Mouse (Mus musculus) left cerebral cortex, postnatal 10 days (tissue): ENCODE data around the gene Jmjd7. TPM values are rescaled to one million over a fixed set of nuclear protein-coding genes. Genes with fewer than 3 reads are reported as not detected.
A peak's percentile ranks its signal among the peaks of the same experiment; 100 is the strongest.

Source experiments
- DNase-seq, 2 experiments: peaks; one replicate each; pipeline ENCODE4 v3.0.0; 2021 to 2022; ENCODE audit warnings: low spot score in 2 of 2, mixed read lengths in 1 of 2; ENCODE audit errors: extremely low spot score in 1 of 2
- intact Hi-C: fragments of 180-260 bp; cut with DNase I; formaldehyde crosslinking; loops from one replicate; pipeline ENCODE4 v1.15.1; 2025
- total RNA-seq, 2 experiments: library from RNA; stranded (reverse); gene quantifications; 2 replicates each; pipeline ENCODE4 v1.2.3; 2021

Gene Jmjd7
- total RNA-seq, 2 experiments from 2014 or later, result 5.6 to 6.2 TPM

DNA sequence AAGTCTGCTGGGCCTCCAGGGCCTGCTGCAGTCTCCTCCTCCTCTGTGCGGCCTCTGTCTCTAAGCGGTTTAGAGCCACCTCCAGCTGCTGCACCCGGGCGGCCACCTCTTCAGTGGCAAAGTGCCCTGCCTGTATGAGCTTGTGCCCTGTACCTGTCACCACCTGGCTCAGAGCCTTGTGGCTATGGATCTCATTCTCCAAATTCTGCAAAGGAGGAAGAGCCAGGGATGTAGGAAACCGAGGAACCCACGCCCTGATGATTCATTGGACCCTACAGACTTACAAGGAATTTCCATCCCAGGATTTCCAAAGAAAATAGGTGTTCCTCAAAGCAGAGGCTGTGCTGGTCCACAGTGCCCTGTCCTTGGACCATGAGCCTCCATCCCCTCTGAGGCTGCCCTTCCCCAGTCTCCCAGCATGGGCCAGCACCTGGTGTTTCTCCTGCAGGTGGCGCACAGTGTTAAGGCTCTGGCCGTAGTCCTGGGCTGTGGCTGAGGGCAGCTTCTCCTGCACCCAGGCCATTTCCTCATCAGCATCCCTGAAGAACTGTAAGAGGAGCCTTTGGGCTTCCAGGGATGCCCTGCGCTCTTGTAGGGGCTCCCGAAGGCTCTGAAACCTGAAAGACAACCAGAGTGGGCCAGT lies 22.5 kb downstream of the Jmjd7 start:
- intact Hi-C loops, result no loop called here
- no peak for DNase-seq

DNA sequence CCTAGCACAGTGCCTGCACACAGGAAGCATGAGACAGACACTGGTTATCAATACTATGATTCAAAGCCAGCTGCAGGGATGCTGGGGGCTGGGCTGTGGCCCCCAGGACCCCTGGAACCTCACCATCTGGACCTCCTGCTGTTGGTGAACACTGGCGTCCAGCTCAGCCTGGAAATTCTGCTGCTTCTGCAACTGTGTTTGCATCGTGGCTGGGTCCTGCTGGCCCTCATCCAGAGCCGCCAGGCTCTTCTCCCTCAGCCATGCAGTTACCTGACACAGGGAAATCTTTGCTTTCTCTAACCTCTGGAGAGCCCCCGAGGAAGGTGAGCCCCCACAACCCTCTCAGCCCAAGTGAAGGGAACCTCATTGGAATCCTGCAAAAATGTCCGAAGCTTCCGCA lies 24.1 kb downstream of the Jmjd7 start:
- no peak for DNase-seq

DNA sequence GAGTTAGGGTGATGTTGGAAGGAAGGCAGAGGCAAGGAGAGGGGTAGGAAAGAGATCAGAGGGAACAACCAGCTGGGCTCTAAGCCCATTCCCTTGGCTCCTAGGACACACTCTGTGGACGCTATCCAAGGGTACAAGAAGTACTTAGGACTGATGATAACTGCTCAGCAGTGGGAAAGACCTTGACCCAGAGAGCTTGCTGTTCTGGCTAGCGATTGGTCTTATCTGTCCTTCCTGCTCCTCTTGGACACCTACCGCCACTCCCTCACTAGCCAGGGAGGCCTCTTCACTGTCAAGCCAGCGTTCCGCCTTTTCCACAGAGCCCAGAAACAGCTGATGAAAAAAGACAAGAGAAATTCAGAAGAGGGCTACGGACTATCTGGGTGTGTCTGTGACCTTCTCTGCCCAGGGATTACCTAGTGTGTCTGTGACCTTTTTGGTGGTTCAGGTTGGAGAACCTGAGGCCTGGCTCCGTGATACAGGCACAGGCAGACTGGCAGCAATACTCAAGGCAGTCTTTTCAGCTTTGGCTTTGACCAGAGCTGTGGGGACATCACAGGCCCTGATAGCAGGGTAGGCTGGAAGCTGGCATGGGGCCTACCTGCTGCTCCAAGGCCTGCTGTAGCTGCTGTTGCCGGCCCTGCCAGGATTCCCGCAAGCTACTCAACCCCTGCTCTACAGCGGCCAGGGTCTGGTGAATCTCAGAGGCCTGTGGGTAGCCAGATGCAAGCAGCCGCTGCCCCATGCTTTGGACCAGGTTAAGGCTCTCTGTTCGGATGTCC lies 27.7 kb downstream of the Jmjd7 start:
- intact Hi-C loops, result no loop called here
- DNase-seq, result no peak

More for the DNA sequence above, 24.1 kb downstream of the Jmjd7 start:
- intact Hi-C loops, result no loop called here

DNA sequence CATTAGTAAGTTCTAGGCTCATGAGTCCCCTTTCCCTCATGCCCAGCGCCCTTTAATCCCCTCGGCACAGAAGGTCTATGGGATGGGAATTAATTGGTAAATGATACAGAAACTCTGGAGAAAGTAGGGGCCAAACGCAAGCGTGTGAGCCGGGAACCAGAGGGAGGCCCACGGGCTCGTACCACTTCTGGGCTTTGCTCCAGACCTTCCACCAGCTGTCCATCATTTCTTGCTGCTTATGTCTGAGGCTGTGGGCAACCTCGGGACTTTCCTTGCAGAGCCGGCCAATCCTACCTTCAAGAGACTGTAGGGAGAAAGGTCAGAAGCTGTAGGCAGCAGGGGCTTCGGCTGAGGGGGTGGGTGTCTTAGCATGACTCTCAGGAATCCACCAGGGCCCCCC lies 28.6 kb downstream of the Jmjd7 start:
- DNase-seq, result no peak
- intact Hi-C loops, result no loop called here

DNA sequence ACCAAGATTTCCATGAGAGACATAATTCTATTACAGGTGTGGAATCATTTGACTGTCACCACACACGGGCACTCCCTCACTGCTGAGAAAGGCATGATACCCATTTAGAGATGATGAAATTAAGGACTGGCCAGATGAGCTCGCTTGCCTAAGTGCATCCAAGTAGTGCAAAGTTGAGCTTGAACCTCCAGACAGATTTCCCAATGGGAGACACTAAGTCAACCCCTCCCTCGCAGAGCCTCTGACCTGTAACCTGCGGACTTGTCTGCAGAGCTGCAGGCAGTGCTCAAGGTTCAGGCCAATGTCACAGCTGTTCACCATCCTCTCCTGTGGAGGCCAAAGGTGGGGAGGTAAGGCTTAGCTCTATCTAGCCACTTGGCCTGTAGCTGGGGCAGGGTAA lies 31.5 kb downstream of the Jmjd7 start:
- intact Hi-C loops, result no loop called here
- no peak for DNase-seq

DNA sequence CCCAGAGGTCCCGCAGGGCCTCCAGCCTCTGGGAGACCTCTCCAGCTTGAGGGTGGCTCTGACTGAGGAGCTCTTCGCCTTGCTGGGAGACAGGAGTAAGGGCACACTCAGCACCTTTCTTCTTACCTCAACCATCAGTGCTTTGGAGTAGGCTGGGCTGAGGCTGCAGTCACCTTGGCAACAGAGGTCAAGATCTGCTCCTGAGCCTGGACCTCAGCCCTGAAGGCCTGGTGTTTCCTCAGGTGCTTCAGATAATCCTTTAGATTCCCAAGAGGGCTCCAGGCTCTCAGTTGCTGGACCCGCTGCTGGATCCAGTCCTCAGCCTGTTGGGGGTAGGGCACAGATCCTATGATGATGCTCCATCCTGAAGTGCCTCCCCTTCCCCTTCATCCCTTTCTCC lies 32.2 kb downstream of the Jmjd7 start:
- DNase-seq, result no peak
- intact Hi-C loops, result no loop called here

DNA sequence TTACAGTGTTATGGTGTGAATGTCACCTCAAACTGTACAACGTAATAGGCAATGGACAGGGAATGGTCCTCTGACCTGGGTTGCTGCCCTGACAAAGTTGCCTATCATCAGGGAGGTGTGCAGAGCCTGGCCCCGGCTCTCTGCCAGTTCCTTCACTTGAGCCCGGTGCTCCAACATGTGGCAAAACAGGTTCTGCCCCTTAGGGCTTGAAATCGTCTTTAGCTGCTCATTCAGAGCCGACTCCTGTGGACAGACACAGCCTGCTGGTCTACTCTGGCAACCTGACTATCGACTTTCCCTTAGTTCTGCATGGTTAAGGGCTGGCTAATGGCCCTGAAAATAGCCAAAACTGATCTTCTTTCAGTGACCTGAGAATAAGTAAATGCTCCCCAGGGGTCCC lies 32.9 kb downstream of the Jmjd7 start:
- no peak for DNase-seq
- intact Hi-C loops, result no loop called here

DNA sequence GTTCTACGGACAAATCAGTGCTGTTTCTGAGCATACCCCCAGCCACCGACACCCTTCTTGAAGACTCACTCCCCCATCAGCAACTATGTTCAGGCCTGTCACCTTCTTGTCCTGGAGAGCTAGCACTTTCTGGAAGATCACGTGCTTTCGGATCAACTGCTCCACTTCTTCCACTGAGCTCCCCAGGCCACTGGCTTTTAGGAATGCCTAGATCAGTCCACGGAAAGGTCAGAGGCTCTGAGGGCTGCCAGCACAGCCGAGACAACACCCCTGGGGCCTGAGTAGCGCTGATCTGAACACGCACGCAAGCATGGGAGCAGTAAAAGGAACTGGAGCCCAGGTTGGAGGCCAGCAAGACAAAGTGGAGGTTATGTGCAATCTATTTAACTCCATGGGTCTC lies 33.4 kb downstream of the Jmjd7 start:
- DNase-seq, result no peak
- intact Hi-C loops, result no loop called here

DNA sequence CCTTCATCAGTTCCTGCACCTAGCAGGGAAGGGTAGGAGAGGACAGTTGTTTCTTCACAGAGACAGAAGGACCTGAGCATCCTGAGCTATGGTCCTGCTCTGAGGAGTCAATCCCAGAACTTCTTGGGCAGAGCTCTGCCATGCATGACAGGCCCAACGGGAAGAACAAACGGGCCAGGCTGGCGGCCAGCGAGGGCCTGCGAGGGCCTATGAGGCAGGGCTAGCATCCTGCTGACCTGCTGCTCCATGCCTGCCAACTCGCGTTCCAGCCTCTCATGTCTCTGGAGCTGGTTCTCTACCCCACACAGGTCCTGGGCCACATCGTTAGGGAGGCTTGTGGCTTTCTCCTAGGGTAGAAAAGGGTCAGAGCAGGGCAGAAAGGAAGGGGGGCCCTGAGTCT lies 35.0 kb downstream of the Jmjd7 start:
- intact Hi-C loops, result no loop called here
- no peak for DNase-seq

DNA sequence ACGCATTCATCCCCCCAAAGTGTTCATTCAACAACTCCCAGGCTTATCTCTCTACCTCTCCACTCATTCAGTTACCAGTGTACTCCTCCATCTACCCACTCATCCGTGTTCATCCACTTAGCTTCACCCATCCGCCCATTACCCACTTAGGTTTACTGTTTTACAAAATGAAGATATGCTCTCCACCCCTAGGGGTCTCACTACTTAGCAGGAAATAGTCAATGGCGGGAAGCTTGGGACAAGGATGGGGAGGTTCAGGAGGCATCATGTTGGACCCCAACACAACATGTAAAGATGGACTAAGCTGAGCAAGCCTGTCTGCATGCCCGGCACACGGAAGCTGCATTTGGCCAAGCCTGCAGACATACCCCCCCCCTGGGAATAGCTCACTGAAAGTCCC lies 37.4 kb downstream of the Jmjd7 start:
- DNase-seq, result no peak

DNA sequence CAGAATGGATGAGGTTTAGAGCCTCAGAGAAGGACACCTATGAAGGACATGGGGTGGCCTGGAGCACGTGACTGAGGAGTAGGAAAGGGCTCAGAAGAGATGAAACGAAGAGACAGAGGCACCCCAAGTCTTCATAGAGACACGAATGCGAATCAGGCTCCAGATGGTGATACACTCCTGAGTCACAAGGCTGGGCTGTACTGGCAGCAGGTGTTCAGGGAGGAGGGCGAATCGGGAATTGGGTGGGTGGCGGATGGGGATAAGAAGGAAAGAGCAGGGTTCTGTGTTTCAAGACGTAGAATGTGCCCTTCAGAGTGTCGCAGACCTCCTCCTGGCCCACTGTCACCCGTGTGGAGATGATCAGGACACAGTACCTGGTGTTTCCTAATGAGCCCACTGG lies 38.0 kb downstream of the Jmjd7 start:
- intact Hi-C loops, result no loop called here

More for the DNA sequence above, 37.4 kb downstream of the Jmjd7 start:
- intact Hi-C loops, result no loop called here

DNA sequence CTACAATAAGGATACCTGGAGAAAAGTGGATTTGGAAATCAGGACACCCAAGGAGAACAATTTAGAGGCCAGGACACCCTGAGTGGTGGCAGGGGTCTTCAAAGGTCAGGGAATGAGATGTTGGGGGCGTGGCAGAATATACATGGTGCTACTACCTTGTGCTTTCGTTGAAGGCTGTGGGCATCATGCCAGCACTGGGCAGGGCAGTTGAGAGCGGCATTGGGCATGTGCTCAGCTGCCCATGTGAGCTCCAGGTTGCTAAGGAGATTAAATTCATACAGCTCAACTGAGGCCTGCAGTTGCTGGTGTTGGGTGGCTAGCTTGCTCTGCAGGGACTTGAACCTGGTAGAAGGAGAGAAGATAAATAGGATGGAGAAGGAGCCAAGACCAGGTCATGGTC lies 38.9 kb downstream of the Jmjd7 start:
- no peak for DNase-seq
- intact Hi-C loops, result no loop called here

More for the DNA sequence above, 38.0 kb downstream of the Jmjd7 start:
- DNase-seq, result no peak

DNA sequence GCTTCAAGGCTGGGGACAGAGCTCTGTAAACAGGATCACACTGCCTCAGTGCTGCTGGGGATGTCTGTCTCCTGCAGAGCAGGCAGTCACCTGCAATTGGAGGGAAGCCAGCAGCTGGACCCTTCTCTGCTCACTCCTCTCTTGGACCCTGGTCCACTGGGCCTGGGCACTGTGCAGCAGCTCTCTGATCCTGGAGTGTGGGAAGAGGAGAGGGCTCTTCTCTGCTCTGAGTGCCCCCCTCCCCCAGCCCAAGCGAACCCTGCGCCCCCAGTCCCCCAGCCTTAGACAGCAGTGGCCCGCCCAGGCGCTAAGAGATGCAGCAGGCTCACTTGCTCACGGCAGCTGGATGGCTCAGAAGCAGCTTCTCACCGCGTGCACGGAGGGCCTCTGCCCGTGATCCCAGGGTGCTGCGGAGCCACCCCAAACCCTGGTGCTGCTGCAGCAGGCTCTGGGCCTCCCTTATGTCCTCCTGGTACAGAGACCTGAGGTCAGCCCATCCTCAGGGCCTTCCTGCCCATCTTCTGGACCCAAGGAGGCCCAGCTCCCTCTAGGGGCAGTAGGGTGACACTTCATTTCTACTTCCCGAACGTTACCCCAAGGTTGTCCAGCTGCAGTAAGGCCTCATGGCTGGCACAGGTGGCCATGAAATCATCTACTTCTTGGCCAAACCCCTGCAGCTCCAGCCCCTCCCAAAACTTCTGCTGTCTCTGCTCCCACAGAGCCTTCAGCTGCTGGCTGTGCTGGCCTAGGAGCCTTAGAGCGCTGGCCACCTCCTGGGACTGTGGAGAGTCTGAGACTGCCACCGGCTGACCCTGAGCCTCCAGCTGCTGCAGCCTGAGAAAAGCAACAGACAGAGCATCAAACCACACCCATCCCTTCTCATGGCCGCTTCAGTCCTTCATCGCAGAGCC lies 41.5 kb downstream of the Jmjd7 start:
- intact Hi-C loops, result no loop called here
- peak in 1 of 2 experiments; percentile 53 for DNase-seq

DNA sequence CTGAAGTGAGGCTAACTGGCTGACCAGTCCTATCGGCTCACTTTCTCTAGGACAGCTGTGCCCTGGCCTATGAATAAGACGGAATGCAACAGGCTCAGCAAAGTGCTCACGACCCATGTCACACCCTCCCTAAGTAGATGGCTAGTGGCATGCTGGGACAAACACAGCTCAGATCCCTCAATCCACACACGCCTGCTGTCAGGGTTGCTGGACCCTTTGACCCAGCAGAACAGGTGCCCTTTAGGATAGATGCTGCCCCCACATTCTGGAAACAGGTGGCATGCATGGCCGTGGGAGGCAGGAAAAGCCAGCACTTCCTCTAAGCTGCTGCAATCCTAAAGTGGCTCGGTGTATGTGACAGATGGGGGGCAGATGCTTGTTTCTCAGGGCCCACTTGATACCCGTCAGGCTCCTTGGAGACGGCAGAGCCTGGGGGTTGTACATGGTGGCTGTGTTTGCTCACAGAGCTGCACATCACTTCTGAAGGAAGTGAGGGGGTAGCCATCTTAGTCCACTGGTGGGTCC lies 42.2 kb downstream of the Jmjd7 start:
- intact Hi-C loops, result no loop called here
- DNase-seq, result peak; percentile 55 to 72

DNA sequence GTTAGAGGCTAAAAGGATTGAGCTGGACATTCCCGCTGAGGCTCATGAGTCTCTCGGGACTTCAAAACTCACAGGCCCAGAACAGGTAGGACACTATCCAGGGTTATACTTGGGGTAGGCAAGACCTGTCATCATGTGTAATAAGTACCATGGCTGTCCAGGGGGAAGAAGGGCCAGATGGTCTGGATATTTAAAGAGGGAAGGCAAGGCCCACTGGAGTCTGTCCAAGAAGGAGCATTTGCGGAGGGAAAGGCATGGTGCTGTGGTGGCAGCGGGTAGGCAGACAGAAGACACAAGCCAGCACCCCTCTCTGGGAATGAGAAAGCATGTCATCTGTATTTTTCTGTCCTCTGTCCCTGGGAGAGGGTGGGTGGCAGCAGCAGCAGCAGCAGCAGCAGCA lies 46.8 kb downstream of the Jmjd7 start:
- intact Hi-C loops, result no loop called here
- DNase-seq, result no peak

DNA sequence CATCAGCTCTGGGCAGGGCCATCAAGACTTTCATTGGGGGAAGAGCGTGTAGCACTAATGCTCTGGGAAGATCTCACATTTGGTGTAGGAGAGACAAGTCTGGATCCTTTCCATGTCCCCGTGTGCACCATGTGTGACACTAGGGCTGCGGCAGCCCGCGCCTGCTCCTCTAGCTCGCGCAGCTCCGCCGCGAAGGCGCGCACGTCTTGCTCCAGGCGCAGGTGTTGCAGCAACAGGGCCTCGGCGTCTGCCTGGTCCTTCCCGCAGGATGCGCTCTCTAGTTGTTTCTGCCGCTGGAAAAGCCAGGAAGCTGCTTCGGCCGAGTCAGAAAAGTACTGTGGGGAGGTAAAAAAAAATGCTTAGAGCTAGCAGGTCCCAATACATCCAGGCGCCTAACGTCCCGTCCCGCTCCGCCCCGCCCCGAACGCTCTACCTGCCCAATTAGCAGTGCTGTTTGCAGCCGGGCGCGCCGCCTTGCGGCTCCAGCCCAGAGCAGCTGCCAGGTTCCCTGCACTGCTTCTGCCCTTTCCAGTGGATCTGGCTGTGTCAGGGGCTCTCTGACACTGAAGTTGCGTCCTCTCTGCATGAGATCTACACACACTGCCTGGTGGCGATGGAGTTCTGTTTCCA lies 48.9 kb downstream of the Jmjd7 start:
- DNase-seq, result peak in 1 of 2 experiments; percentile 56
- intact Hi-C loops, result no loop called here
